Mouse (Mus musculus) mouse trophoblast stem cell (cell line): ENCODE data around the gene Nyap2.

Source experiments
- in situ Hi-C, 2 experiments: fragments of 300-500 bp; cut with MseI, MboI; formaldehyde crosslinking; loops; 2 replicates in 1 of 2; 3 replicates in 1 of 2; pipeline ENCODE4 v1.15.1; 2025

Gene Nyap2

GRCm38 (mm10) chr1:81076831-81077664 lies at the start of gene Nyap2:
TSS of gene Nyap2 (plus strand) at chr1:81076950.
- in situ Hi-C loops: no loop called here

- in situ Hi-C loops: no loop called here
Measured at GRCm38 (mm10) chr1:81042907-81043868, 33.6 kb upstream of the Nyap2 start.

- in situ Hi-C loops: no loop called here
Measured at GRCm38 (mm10) chr1:81058340-81058739, 18.4 kb upstream of the Nyap2 start.

- in situ Hi-C loops: no loop called here
Measured at GRCm38 (mm10) chr1:81058835-81059234, 17.9 kb upstream of the Nyap2 start.

GRCm38 (mm10) chr1:81062811-81063210 lies 13.9 kb upstream of the Nyap2 start:
- in situ Hi-C loops: no loop called here

GRCm38 (mm10) chr1:81076259-81076658 lies 491 bp upstream of the Nyap2 start:
- in situ Hi-C loops: no loop called here

GRCm38 (mm10) chr1:81077665-81078314 lies 1.0 kb downstream of the Nyap2 start:
- in situ Hi-C loops: no loop called here

- in situ Hi-C loops: no loop called here
Measured at GRCm38 (mm10) chr1:81087485-81087884, 10.7 kb downstream of the Nyap2 start.

- in situ Hi-C loops: no loop called here
Measured at GRCm38 (mm10) chr1:81090400-81090799, 13.7 kb downstream of the Nyap2 start.

GRCm38 (mm10) chr1:81090979-81091378 lies 14.2 kb downstream of the Nyap2 start:
- in situ Hi-C loops: no loop called here

- in situ Hi-C loops: no loop called here
Measured at GRCm38 (mm10) chr1:81092056-81092455, 15.3 kb downstream of the Nyap2 start.

GRCm38 (mm10) chr1:81092886-81093285 lies 16.1 kb downstream of the Nyap2 start:
- in situ Hi-C loops: no loop called here

- in situ Hi-C loops: no loop called here
Measured at GRCm38 (mm10) chr1:81098950-81099349, 22.2 kb downstream of the Nyap2 start.

GRCm38 (mm10) chr1:81101749-81102148 lies 25.0 kb downstream of the Nyap2 start:
- in situ Hi-C loops: no loop called here

GRCm38 (mm10) chr1:81119732-81120131 lies 43.0 kb downstream of the Nyap2 start:
- in situ Hi-C loops: no loop called here

GRCm38 (mm10) chr1:81132007-81132712 lies 55.4 kb downstream of the Nyap2 start:
- in situ Hi-C loops: no loop called here

GRCm38 (mm10) chr1:81143855-81144254 lies 67.1 kb downstream of the Nyap2 start:
- in situ Hi-C loops: no loop called here

- in situ Hi-C loops: no loop called here
Measured at GRCm38 (mm10) chr1:81145576-81145975, 68.8 kb downstream of the Nyap2 start.

GRCm38 (mm10) chr1:81169245-81169644 lies 92.5 kb downstream of the Nyap2 start:
- in situ Hi-C loops: no loop called here

GRCm38 (mm10) chr1:81172703-81173102 lies 96.0 kb downstream of the Nyap2 start:
- in situ Hi-C loops: no loop called here

GRCm38 (mm10) chr1:81173303-81173702 lies 96.6 kb downstream of the Nyap2 start:
- in situ Hi-C loops: no loop called here
